Mouse (Mus musculus): ENCODE measurements at regions not wholly inside any gene's neighbourhood (a gene's known extent, or its start where the extent isn't known, plus 50 kb on each side); places are given as distances from the start of the nearest gene placed in this dataset.

DNA sequence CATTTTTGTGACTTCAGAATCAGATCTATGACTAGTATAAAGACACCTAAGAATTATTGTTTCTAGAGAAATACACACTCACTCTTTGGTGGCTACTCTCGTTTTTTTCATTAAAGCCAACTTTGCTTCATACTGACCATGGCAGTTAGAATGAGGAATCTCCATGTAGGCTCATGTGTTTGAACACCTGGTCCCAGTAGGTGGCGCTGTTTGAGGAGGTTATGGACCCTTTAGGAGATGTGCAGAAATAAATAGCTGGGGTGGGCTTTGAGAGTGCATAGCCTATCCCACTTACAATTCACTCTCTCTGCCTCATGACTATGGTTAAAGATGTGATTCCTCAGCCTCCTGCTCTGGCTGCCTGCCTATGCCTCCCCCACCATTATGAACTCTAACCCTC, 85.8 kb upstream of the D7Ertd443e start:
- H3K4me2 ChIP-seq (ENCODE audit: low read depth, low read length) = no peak overlapping the region
- no peak overlapping the region for H3K27ac ChIP-seq (replicated peaks; ENCODE audit: low read depth, low read length)
- H3K4me1 ChIP-seq (ENCODE audit: control insufficient read depth, insufficient read depth, low read length) = no peaks in the 10 kb centered on the region
- WGBS = 24% methylated on average over 2 of the region's 2 CpGs
- ATAC-seq (replicated peaks; ENCODE audit: insufficient number of reproducible peaks, low FRiP score, low TSS enrichment, low read depth) (no peak), DNase-seq (ENCODE audit: low spot score) (peak; percentile 72)
- H3K4me3 ChIP-seq (ENCODE audit: low read depth, low read length) = no peak overlapping the region
- no peaks in the 10 kb centered on the region for H3K27me3 ChIP-seq (ENCODE audit: control insufficient read depth, insufficient read depth, low read length)
- H3K9ac ChIP-seq (replicated peaks; ENCODE audit: low read length) = no peak overlapping the region
- H3K9me3 ChIP-seq (replicated peaks; ENCODE audit: control insufficient read depth, low read length) = no peaks in the 10 kb centered on the region
- no peaks in the 10 kb centered on the region for H3K36me3 ChIP-seq (replicated peaks; ENCODE audit: control insufficient read depth, insufficient read depth, low read depth, low read length)

DNA sequence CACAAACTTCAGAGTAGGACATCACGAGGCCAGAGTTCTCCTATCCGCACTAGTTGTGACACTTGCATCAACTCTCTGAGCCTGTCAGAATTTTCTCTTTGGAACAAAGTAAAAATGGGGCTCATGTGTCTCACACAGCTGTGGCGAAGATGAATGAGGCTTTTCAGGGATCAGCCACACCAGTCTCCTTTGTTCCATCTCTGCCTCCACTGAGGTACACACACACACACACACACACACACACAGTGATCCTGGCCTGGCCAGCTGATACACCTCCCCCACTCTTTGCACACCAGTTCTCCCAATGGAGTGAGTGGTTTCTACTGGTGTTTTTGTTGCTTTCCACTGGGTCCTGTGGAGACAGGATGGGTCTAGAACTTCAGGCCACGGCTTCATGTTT, 105.9 kb upstream of the D7Ertd443e start:
- 69% methylated on average over 4 of the region's 4 CpGs for WGBS
- no peaks in the 10 kb centered on the region for H3K36me3 ChIP-seq (replicated peaks; ENCODE audit: control insufficient read depth, insufficient read depth, low read depth, low read length)
- no peak overlapping the region for H3K4me2 ChIP-seq (ENCODE audit: low read depth, low read length)
- no peaks in the 10 kb centered on the region for H3K4me1 ChIP-seq (ENCODE audit: control insufficient read depth, insufficient read depth, low read length)
- no peak for DNase-seq (ENCODE audit: low spot score)
- no peak overlapping the region for H3K9ac ChIP-seq (replicated peaks; ENCODE audit: low read length)
- ATAC-seq (replicated peaks; ENCODE audit: insufficient number of reproducible peaks, low FRiP score, low TSS enrichment, low read depth) = no peak
- no peaks in the 10 kb centered on the region for H3K27me3 ChIP-seq (ENCODE audit: control insufficient read depth, insufficient read depth, low read length)
- no peaks in the 10 kb centered on the region for H3K9me3 ChIP-seq (replicated peaks; ENCODE audit: control insufficient read depth, low read length)
- no peak overlapping the region for H3K4me3 ChIP-seq (ENCODE audit: low read depth, low read length)
- H3K27ac ChIP-seq (replicated peaks; ENCODE audit: low read depth, low read length) = no peak overlapping the region

- 64% methylated on average over 11 of the region's 11 CpGs for WGBS
- ATAC-seq (replicated peaks; ENCODE audit: insufficient number of reproducible peaks, low FRiP score, low TSS enrichment, low read depth) (no peak), DNase-seq (ENCODE audit: low spot score) (no peak)
- Histone ChIP-seq H3K27me3 (ENCODE audit: control insufficient read depth, insufficient read depth, low read length) (no peaks in the 10 kb centered on the region), H3K9me3 (replicated peaks; ENCODE audit: control insufficient read depth, low read length) (no peaks in the 10 kb centered on the region), H3K4me1 (ENCODE audit: control insufficient read depth, insufficient read depth, low read length) (no peaks in the 10 kb centered on the region), H3K36me3 (replicated peaks; ENCODE audit: control insufficient read depth, insufficient read depth, low read depth, low read length) (no peaks in the 10 kb centered on the region), H3K4me3 (ENCODE audit: low read depth, low read length) (no peak overlapping the region), H3K4me2 (ENCODE audit: low read depth, low read length) (no peak overlapping the region), H3K9ac (replicated peaks; ENCODE audit: low read length) (no peak overlapping the region), H3K27ac (replicated peaks; ENCODE audit: low read depth, low read length) (no peak overlapping the region)
Observed at GRCm38 (mm10) chr7:134497219-134497618, 111.8 kb upstream of the D7Ertd443e start.

DNA sequence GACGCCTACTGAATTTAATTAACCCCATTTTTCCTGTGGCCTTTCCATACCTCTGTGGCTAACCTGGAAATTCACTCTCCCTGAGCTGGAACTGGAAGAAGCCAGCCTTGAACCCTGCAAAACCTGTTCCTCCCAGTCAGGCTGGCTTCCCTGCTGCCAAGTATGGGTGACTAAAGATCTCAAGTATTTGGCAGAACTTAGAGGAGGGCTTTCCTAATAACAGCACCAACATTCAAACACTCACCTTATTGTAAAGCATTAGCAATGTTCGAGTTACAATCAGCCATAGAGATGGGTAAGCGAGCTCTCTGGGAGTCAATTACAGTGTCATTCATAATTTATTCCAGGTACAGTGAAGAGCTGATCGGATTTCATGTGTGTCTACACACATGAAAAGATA, 112.4 kb upstream of the D7Ertd443e start:
- no peak for DNase-seq (ENCODE audit: low spot score)
- no peak overlapping the region for H3K4me3 ChIP-seq (ENCODE audit: low read depth, low read length)
- no peaks in the 10 kb centered on the region for H3K36me3 ChIP-seq (replicated peaks; ENCODE audit: control insufficient read depth, insufficient read depth, low read depth, low read length)
- H3K27ac ChIP-seq (replicated peaks; ENCODE audit: low read depth, low read length) = no peak overlapping the region
- no peak overlapping the region for H3K4me2 ChIP-seq (ENCODE audit: low read depth, low read length)
- no peaks in the 10 kb centered on the region for H3K27me3 ChIP-seq (ENCODE audit: control insufficient read depth, insufficient read depth, low read length)
- H3K9ac ChIP-seq (replicated peaks; ENCODE audit: low read length) = no peak overlapping the region
- no peaks in the 10 kb centered on the region for H3K9me3 ChIP-seq (replicated peaks; ENCODE audit: control insufficient read depth, low read length)
- H3K4me1 ChIP-seq (ENCODE audit: control insufficient read depth, insufficient read depth, low read length) = no peaks in the 10 kb centered on the region
- WGBS = 60% methylated on average over 4 of the region's 4 CpGs
- no peak for ATAC-seq (replicated peaks; ENCODE audit: insufficient number of reproducible peaks, low FRiP score, low TSS enrichment, low read depth)

DNA sequence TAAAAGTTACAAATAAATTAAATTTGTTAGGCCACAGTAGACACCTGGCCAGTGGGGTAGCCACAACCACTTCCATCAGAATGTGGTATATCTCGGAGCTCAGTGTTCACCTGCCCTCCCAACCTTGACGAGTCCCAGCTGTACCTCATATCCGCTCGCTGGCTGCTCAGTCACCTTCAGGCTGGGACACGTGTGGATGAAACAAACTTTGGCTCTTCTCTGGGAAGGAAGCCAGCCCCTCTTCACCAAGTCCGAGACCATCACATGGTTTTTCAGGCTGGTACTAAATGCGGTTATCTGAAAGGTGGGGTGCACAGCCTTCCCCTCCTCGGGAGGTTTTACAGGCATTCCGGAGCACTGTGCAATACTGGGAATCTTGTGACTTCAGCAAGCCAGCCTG, 113.3 kb upstream of the D7Ertd443e start:
- no peak for DNase-seq (ENCODE audit: low spot score)
- Histone ChIP-seq H3K4me2 (ENCODE audit: low read depth, low read length) (no peak overlapping the region), H3K27me3 (ENCODE audit: control insufficient read depth, insufficient read depth, low read length) (no peaks in the 10 kb centered on the region), H3K9ac (replicated peaks; ENCODE audit: low read length) (no peak overlapping the region), H3K4me1 (ENCODE audit: control insufficient read depth, insufficient read depth, low read length) (no peaks in the 10 kb centered on the region), H3K4me3 (ENCODE audit: low read depth, low read length) (no peak overlapping the region), H3K27ac (replicated peaks; ENCODE audit: low read depth, low read length) (no peak overlapping the region), H3K36me3 (replicated peaks; ENCODE audit: control insufficient read depth, insufficient read depth, low read depth, low read length) (no peaks in the 10 kb centered on the region), H3K9me3 (replicated peaks; ENCODE audit: control insufficient read depth, low read length) (no peaks in the 10 kb centered on the region)
- 62% methylated on average over 9 of the region's 9 CpGs for WGBS
- no peak for ATAC-seq (replicated peaks; ENCODE audit: insufficient number of reproducible peaks, low FRiP score, low TSS enrichment, low read depth)

DNA sequence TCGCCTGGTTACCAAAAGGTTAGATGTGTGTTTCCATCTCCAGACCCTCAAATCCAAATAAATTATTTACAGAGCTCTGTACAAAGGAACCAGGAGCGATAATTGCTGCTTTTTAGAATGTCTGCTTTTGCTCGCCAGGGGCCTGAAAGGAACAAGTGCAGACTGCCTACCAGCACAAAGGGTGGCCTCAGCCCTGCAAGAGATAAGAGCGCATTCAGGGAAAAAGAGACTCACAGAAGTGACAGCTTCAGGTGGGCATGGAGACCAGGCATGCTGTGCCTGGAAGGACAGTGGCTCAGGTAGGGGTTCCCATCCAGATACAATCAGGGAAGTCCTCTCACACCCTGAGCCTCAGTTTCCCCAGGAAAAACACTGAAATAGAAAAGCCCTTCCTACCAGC, 114.0 kb upstream of the D7Ertd443e start:
- Histone ChIP-seq H3K4me3 (ENCODE audit: low read depth, low read length) (no peak overlapping the region), H3K9me3 (replicated peaks; ENCODE audit: control insufficient read depth, low read length) (no peaks in the 10 kb centered on the region), H3K27me3 (ENCODE audit: control insufficient read depth, insufficient read depth, low read length) (no peaks in the 10 kb centered on the region), H3K4me1 (ENCODE audit: control insufficient read depth, insufficient read depth, low read length) (no peaks in the 10 kb centered on the region), H3K27ac (replicated peaks; ENCODE audit: low read depth, low read length) (no peak overlapping the region), H3K4me2 (ENCODE audit: low read depth, low read length) (no peak overlapping the region), H3K36me3 (replicated peaks; ENCODE audit: control insufficient read depth, insufficient read depth, low read depth, low read length) (no peaks in the 10 kb centered on the region), H3K9ac (replicated peaks; ENCODE audit: low read length) (no peak overlapping the region)
- WGBS = 34% methylated on average over 4 of the region's 4 CpGs
- DNase-seq (ENCODE audit: low spot score) (peak; percentile 30), ATAC-seq (replicated peaks; ENCODE audit: insufficient number of reproducible peaks, low FRiP score, low TSS enrichment, low read depth) (no peak)

- 64% methylated on average over 2 of the region's 4 CpGs for WGBS
- ATAC-seq (replicated peaks; ENCODE audit: insufficient number of reproducible peaks, low FRiP score, low TSS enrichment, low read depth) (no peak), DNase-seq (ENCODE audit: low spot score) (no peak)
- Histone ChIP-seq H3K4me3 (ENCODE audit: low read depth, low read length) (no peak overlapping the region), H3K27ac (replicated peaks; ENCODE audit: low read depth, low read length) (no peak overlapping the region), H3K27me3 (ENCODE audit: control insufficient read depth, insufficient read depth, low read length) (no peaks in the 10 kb centered on the region), H3K9me3 (replicated peaks; ENCODE audit: control insufficient read depth, low read length) (no peaks in the 10 kb centered on the region), H3K4me1 (ENCODE audit: control insufficient read depth, insufficient read depth, low read length) (no peaks in the 10 kb centered on the region), H3K36me3 (replicated peaks; ENCODE audit: control insufficient read depth, insufficient read depth, low read depth, low read length) (no peaks in the 10 kb centered on the region), H3K4me2 (ENCODE audit: low read depth, low read length) (no peak overlapping the region), H3K9ac (replicated peaks; ENCODE audit: low read length) (no peak overlapping the region)
Observed at GRCm38 (mm10) chr7:134500210-134500609, 114.7 kb upstream of the D7Ertd443e start.

GRCm38 (mm10) chr7:134501079-134501478, 115.6 kb upstream of the D7Ertd443e start:
- DNase-seq (ENCODE audit: low spot score) (peak; percentile 39), ATAC-seq (replicated peaks; ENCODE audit: insufficient number of reproducible peaks, low FRiP score, low TSS enrichment, low read depth) (no peak)
- H3K9ac ChIP-seq (replicated peaks; ENCODE audit: low read length) = no peak overlapping the region
- no peak overlapping the region for H3K4me2 ChIP-seq (ENCODE audit: low read depth, low read length)
- no peak overlapping the region for H3K4me3 ChIP-seq (ENCODE audit: low read depth, low read length)
- no peaks in the 10 kb centered on the region for H3K9me3 ChIP-seq (replicated peaks; ENCODE audit: control insufficient read depth, low read length)
- no peaks in the 10 kb centered on the region for H3K27me3 ChIP-seq (ENCODE audit: control insufficient read depth, insufficient read depth, low read length)
- H3K36me3 ChIP-seq (replicated peaks; ENCODE audit: control insufficient read depth, insufficient read depth, low read depth, low read length) = no peaks in the 10 kb centered on the region
- no peaks in the 10 kb centered on the region for H3K4me1 ChIP-seq (ENCODE audit: control insufficient read depth, insufficient read depth, low read length)
- 17% methylated on average over 1 of the region's 1 CpGs for WGBS
- H3K27ac ChIP-seq (replicated peaks; ENCODE audit: low read depth, low read length) = no peak overlapping the region

All from embryonic facial prominence, embryonic 11.5 days (tissue).